Mouse (Mus musculus) MEL (cell line): ENCODE results near the gene 2210017I01Rik. TPM values are rescaled to one million over a fixed set of nuclear protein-coding genes. Genes with fewer than 3 reads are reported as not detected.

Source experiments
- DNase-seq: peaks from one replicate; pipeline ENCODE4 v3.0.0; 2011; ENCODE audit warnings: low read depth, low spot score
- H3K27ac ChIP-seq: 2 replicates; pipeline ENCODE4 v1.5.1; 2012; ENCODE audit warnings: low read depth, mild to moderate bottlenecking, control low read depth, low read length, moderate library complexity; ENCODE audit not compliant: control insufficient read depth
- H3K27me3 ChIP-seq, 2 experiments: fragments of 150-350 bp in 1 of 2; sonication (generic) in 1 of 2; 2 replicates each; pipeline ENCODE4 v1.6.1; 2012; ENCODE audit warnings: low read length in 2 of 2, mild to moderate bottlenecking in 2 of 2, improper control_type of control experiment in 1 of 2, moderate library complexity in 1 of 2; ENCODE audit not compliant: insufficient read depth in 2 of 2, control insufficient read depth in 1 of 2
- H3K36me3 ChIP-seq, 2 experiments: 2 replicates each; pipeline ENCODE4 v1.6.1; 2012 to 2014; ENCODE audit warnings: low read length in 2 of 2, improper control_type of control experiment in 1 of 2, inconsistent platforms in 1 of 2, mild to moderate bottlenecking in 1 of 2; ENCODE audit not compliant: insufficient read depth in 2 of 2, control insufficient read depth in 1 of 2
- H3K4me1 ChIP-seq, 2 experiments: fragments of 150-350 bp in 1 of 2; sonication (generic) in 1 of 2; 2 replicates each; pipeline ENCODE4 v1.6.1; 2012; ENCODE audit warnings: low read length in 2 of 2, improper control_type of control experiment in 1 of 2, mild to moderate bottlenecking in 1 of 2; ENCODE audit not compliant: insufficient read depth in 2 of 2, control insufficient read depth in 1 of 2
- H3K4me3 ChIP-seq, 2 experiments: fragments of 150-350 bp in 1 of 2; sonication (generic) in 1 of 2; 2 replicates each; pipeline ENCODE4 v1.5.1; 2012; ENCODE audit warnings: low read depth in 2 of 2, low read length in 2 of 2, mild to moderate bottlenecking in 2 of 2, moderate library complexity in 2 of 2, control low read depth in 1 of 2, improper control_type of control experiment in 1 of 2; ENCODE audit not compliant: control insufficient read depth in 1 of 2, insufficient read depth in 1 of 2
- H3K79me2 ChIP-seq: 2 replicates; pipeline ENCODE4 v1.6.1; 2012; ENCODE audit warnings: mild to moderate bottlenecking, low read length, moderate library complexity; ENCODE audit not compliant: control insufficient read depth, poor library complexity, insufficient read depth
- H3K9ac ChIP-seq: 2 replicates; pipeline ENCODE4 v1.6.1; 2012; ENCODE audit warnings: low read depth, mild to moderate bottlenecking, control low read depth, low read length, moderate library complexity; ENCODE audit not compliant: control insufficient read depth, poor library complexity, severe bottlenecking
- H3K9me3 ChIP-seq: fragments of 150-350 bp; sonication (generic); replicated peaks from 2 replicates; pipeline ENCODE4 v1.6.1; 2012; ENCODE audit warnings: mild to moderate bottlenecking, low read length, improper control_type of control experiment, moderate library complexity; ENCODE audit not compliant: insufficient read depth
- BHLHE40 ChIP-seq: IDR thresholded peaks from 2 replicates; pipeline ENCODE4 v1.6.1; 2012; ENCODE audit warnings: low read depth, mild to moderate bottlenecking, inconsistent platforms, low read length, improper control_type of control experiment, borderline replicate concordance
- GABPA ChIP-seq: IDR thresholded peaks from 2 replicates; pipeline ENCODE4 v1.6.1; 2012; ENCODE audit warnings: low read depth, mild to moderate bottlenecking, inconsistent platforms, low read length, improper control_type of control experiment, moderate library complexity
- HCFC1 ChIP-seq: IDR thresholded peaks from 2 replicates; pipeline ENCODE4 v1.6.1; 2012; ENCODE audit warnings: low read depth, mild to moderate bottlenecking, inconsistent platforms, low read length, improper control_type of control experiment, moderate library complexity
- KAT2A ChIP-seq: conservative IDR thresholded peaks from 2 replicates; pipeline ENCODE4 v1.6.1; 2012; ENCODE audit warnings: low read depth, low read length, improper control_type of control experiment, inconsistent platforms
- MAFK ChIP-seq: IDR thresholded peaks from 2 replicates; pipeline ENCODE4 v1.6.1; 2011; ENCODE audit warnings: low read depth, mild to moderate bottlenecking, low read length, improper control_type of control experiment, borderline replicate concordance
- MAX ChIP-seq: IDR thresholded peaks from 2 replicates; pipeline ENCODE4 v1.6.1; 2011; ENCODE audit warnings: low read length, improper control_type of control experiment
- MYB ChIP-seq: IDR thresholded peaks from 2 replicates; pipeline ENCODE4 v1.6.1; 2011; ENCODE audit warnings: mild to moderate bottlenecking, low read depth, low read length, improper control_type of control experiment
- NELFE ChIP-seq: IDR thresholded peaks from 2 replicates; pipeline ENCODE4 v1.6.1; 2011; ENCODE audit warnings: low read depth, low read length, improper control_type of control experiment
- POLR2A ChIP-seq, 2 experiments: IDR thresholded peaks; 2 replicates each; pipeline ENCODE4 v1.6.1; 2011 to 2012; ENCODE audit warnings: low read length in 2 of 2, mild to moderate bottlenecking in 2 of 2, control low read depth in 1 of 2, improper control_type of control experiment in 1 of 2, low read depth in 1 of 2, moderate library complexity in 1 of 2; ENCODE audit not compliant: control insufficient read depth in 1 of 2, insufficient read depth in 1 of 2, poor library complexity in 1 of 2
- POLR2AphosphoS2 ChIP-seq: IDR thresholded peaks from 2 replicates; pipeline ENCODE4 v1.6.1; 2011; ENCODE audit warnings: low read length, improper control_type of control experiment
- POLR2AphosphoS5 ChIP-seq: IDR thresholded peaks from 2 replicates; pipeline ENCODE4 v1.6.1; 2012; ENCODE audit warnings: low read depth, borderline replicate concordance, mild to moderate bottlenecking, inconsistent platforms, low read length, moderate library complexity, mixed read lengths
- SIN3A ChIP-seq: IDR thresholded peaks from 2 replicates; pipeline ENCODE4 v1.6.1; 2012; ENCODE audit warnings: low read length, improper control_type of control experiment, inconsistent platforms
- SMC3 ChIP-seq: IDR thresholded peaks from 2 replicates; pipeline ENCODE4 v1.6.1; 2011; ENCODE audit warnings: low read depth, low read length, improper control_type of control experiment
- TAL1 ChIP-seq: IDR thresholded peaks from 2 replicates; pipeline ENCODE4 v1.6.1; 2012; ENCODE audit warnings: mild to moderate bottlenecking, inconsistent platforms, low read length, moderate library complexity, mixed read lengths
- TBP ChIP-seq: IDR thresholded peaks from 2 replicates; pipeline ENCODE4 v1.8.0; 2011; ENCODE audit warnings: low read depth, low read length, improper control_type of control experiment
- ZC3H11A ChIP-seq: IDR thresholded peaks from 2 replicates; pipeline ENCODE4 v1.6.1; 2012; ENCODE audit warnings: low read depth, mild to moderate bottlenecking, inconsistent platforms, low read length, improper control_type of control experiment
- ZMIZ1 ChIP-seq: IDR thresholded peaks from 2 replicates; pipeline ENCODE4 v1.6.1; 2012; ENCODE audit warnings: low read depth, mild to moderate bottlenecking, inconsistent platforms, low read length, improper control_type of control experiment, moderate library complexity
- polyA plus RNA-seq, 2 experiments: library from polyadenylated mRNA; stranded (reverse) in 1 of 2; unstranded in 1 of 2; fragments of >175 nt in 1 of 2; fragments of >200 nt in 1 of 2; gene quantifications; 2 replicates each; pipeline versions ENCODE4 v1.2.1 to v1.2.4; 2012; ENCODE audit warnings: low replicate concordance in 2 of 2, low read depth in 1 of 2; ENCODE audit not compliant: insufficient read length in 2 of 2, insufficient read depth in 1 of 2, missing spikeins in 1 of 2
- total RNA-seq: library from RNA; depleted of rRNA; stranded (reverse); fragments of 300-350 nt; gene quantifications from 2 replicates; pipeline ENCODE4 v1.2.3, GENCODE M21; 2012

Gene 2210017I01Rik
- total and polyA plus RNA-seq, 3 experiments: not detected

- no peaks in the 10 kb centered on the region for H3K27me3 ChIP-seq
- TF ChIP-seq POLR2AphosphoS5: no peak
- TF ChIP-seq, all 39 proteins: peak for 0
- H3K4me3 ChIP-seq: no peak overlapping the region
- H3K4me1 ChIP-seq: no peaks in the 10 kb centered on the region
- H3K27ac ChIP-seq: no peak overlapping the region
- no peaks in the 10 kb centered on the region for H3K79me2 ChIP-seq
- no peaks in the 10 kb centered on the region for H3K9me3 ChIP-seq
- no peak for DNase-seq
- H3K36me3 ChIP-seq: no peaks in the 10 kb centered on the region
- no peak overlapping the region for H3K9ac ChIP-seq
Measured at GRCm38 (mm10) chr3:92598429-92598828, 8.9 kb downstream of the 2210017I01Rik start.

- DNase-seq: no peak
- Histone ChIP-seq H3K27ac (no peak within 1 kb of the TSS), H3K4me3 (no peak within 1 kb of the TSS), H3K4me1 (no peaks in the 10 kb centered on the region), H3K36me3 (no peaks in the 10 kb centered on the region), H3K9me3 (no peaks in the 10 kb centered on the region), H3K27me3 (no peaks in the 10 kb centered on the region), H3K9ac (no peak within 1 kb of the TSS), H3K79me2 (no peaks in the 10 kb centered on the region)
- TF ChIP-seq MAFK (no peak), MYB (no peak), GABPA (no peak), NELFE (no peak), KAT2A (no peak), HCFC1 (no peak), ZC3H11A (no peak), MAX (no peak), BHLHE40 (no peak), POLR2A (IDR thresholded peaks at IDR 0.05; ENCODE audit: control insufficient read depth in 1 of 2, insufficient read depth in 1 of 2, low read depth in 1 of 2, low read length in 2 of 2, poor library complexity in 1 of 2) (no peak), POLR2AphosphoS2 (no peak), TAL1 (no peak), SIN3A (no peak), SMC3 (no peak)
Measured at GRCm38 (mm10) chr3:92588858-92589257, 18.4 kb downstream of the 2210017I01Rik start, which contains the start of gene Smcp. Gene Smcp, minus strand, starts transcription at chr3:92588997.

GRCm38 (mm10) chr3:92587190-92587589 is 20.1 kb downstream of the 2210017I01Rik start:
- no peak overlapping the region for H3K9ac ChIP-seq
- H3K36me3 ChIP-seq: no peaks in the 10 kb centered on the region
- H3K27me3 ChIP-seq: no peaks in the 10 kb centered on the region
- TF ChIP-seq TBP: no peak
- TF ChIP-seq ZC3H11A: no peak
- no peak for TF ChIP-seq MAX
- TF ChIP-seq GABPA: no peak
- no peak for TF ChIP-seq ZMIZ1
- TF ChIP-seq POLR2AphosphoS5: no peak
- TF ChIP-seq, all 39 proteins: peak for 0
- H3K4me1 ChIP-seq: no peaks in the 10 kb centered on the region
- H3K4me3 ChIP-seq: no peak overlapping the region
- no peak overlapping the region for H3K27ac ChIP-seq
- no peak for DNase-seq
- H3K9me3 ChIP-seq: no peaks in the 10 kb centered on the region
- no peaks in the 10 kb centered on the region for H3K79me2 ChIP-seq
